Mouse (Mus musculus) G1E (cell line): ENCODE results near the gene Noxo1. TPM values are rescaled to one million over a fixed set of nuclear protein-coding genes. Genes with fewer than 3 reads are reported as not detected.

Experiments
- ATAC-seq: 2 replicates; pipeline ENCODE4 v1.8.0; 2016; ENCODE audit warnings: mild to moderate bottlenecking; ENCODE audit not compliant: insufficient number of reproducible peaks, poor library complexity, low FRiP score, severe bottlenecking; ENCODE audit errors: extremely low read depth
- DNase-seq: peaks from one replicate; pipeline ENCODE4 v3.0.0; 2012; ENCODE audit warnings: low spot score
- H3K27me3 ChIP-seq: 2 replicates; pipeline ENCODE4 v1.6.1; 2012; ENCODE audit warnings: mild to moderate bottlenecking, low read length, inconsistent platforms; ENCODE audit not compliant: insufficient read depth
- H3K36me3 ChIP-seq: replicated peaks from 2 replicates; pipeline ENCODE3; 2012; ENCODE audit warnings: mild to moderate bottlenecking, inconsistent platforms
- H3K4me1 ChIP-seq: 2 replicates; pipeline ENCODE4 v1.6.1; 2012; ENCODE audit warnings: low read depth, low read length, inconsistent platforms, mixed read lengths; ENCODE audit not compliant: insufficient read depth
- H3K4me3 ChIP-seq: 2 replicates; pipeline ENCODE4 v1.5.1; 2012; ENCODE audit warnings: low read depth, mild to moderate bottlenecking, inconsistent platforms, low read length, moderate library complexity, mixed read lengths
- H3K9me3 ChIP-seq: replicated peaks from 2 replicates; pipeline ENCODE4 v1.6.1; 2012; ENCODE audit warnings: inconsistent platforms
- CTCF ChIP-seq: IDR thresholded peaks from 2 replicates; pipeline ENCODE4 v1.5.1; 2012; ENCODE audit warnings: low read depth, low read length, inconsistent platforms, mixed read lengths
- GATA1 ChIP-seq: IDR thresholded peaks from 2 replicates; pipeline ENCODE4 v1.6.1; 2012; ENCODE audit warnings: borderline replicate concordance, low read length, inconsistent platforms, mixed read lengths
- GATA2 ChIP-seq: IDR thresholded peaks from 2 replicates; pipeline ENCODE4 v1.6.1; 2012; ENCODE audit warnings: low read depth, low read length, inconsistent platforms, borderline replicate concordance
- POLR2AphosphoS5 ChIP-seq: IDR thresholded peaks from 2 replicates; pipeline ENCODE4 v1.6.1; 2012; ENCODE audit warnings: low read depth, low read length, inconsistent platforms; ENCODE audit not compliant: insufficient replicate concordance
- TAL1 ChIP-seq: conservative IDR thresholded peaks from 2 replicates; pipeline ENCODE4 v1.6.1; 2012; ENCODE audit warnings: low read depth, low read length, inconsistent platforms, mixed read lengths
- polyA plus RNA-seq: library from polyadenylated mRNA; stranded (reverse); fragments of >175 nt; gene quantifications from 2 replicates; pipeline ENCODE4 v1.2.3, GENCODE M21; 2012
- total RNA-seq, 2 experiments: library from RNA; stranded (forward) in 1 of 2; stranded (reverse) in 1 of 2; fragments of 200-1000 nt in 1 of 2; fragments of >200 nt in 1 of 2; fragmentation: Nextera tagmentation in 1 of 2; gene quantifications; 2 replicates each; pipeline ENCODE4 v1.2.3; 2014 to 2017

Gene Noxo1
- total and polyA plus RNA-seq, 3 experiments = 0.87 to 1.0 TPM; not detected in 1

GRCm38 (mm10) chr17:24687599-24687998 lies 8.4 kb upstream of the Noxo1 start:
- H3K4me3 ChIP-seq = peak overlapping the region; percentile 64; the same call in 1 of the 2 replicates
- H3K36me3 ChIP-seq = peaks cover 8% of the 10 kb centered on the region
- no peaks in the 10 kb centered on the region for H3K9me3 ChIP-seq
- H3K4me1 ChIP-seq = peaks cover 44% of the 10 kb centered on the region
- DNase-seq (no peak), ATAC-seq (no peak)
- TF ChIP-seq GATA2 = no peak
- peaks cover 30% of the 10 kb centered on the region for H3K27me3 ChIP-seq

GRCm38 (mm10) chr17:24689251-24690081 lies 6.6 kb upstream of the Noxo1 start, which contains the start of gene Syngr3:
Syngr3 (minus strand) TSS chr17:24689955.
- TF ChIP-seq GATA1 = no peak
- Histone ChIP-seq H3K4me3 (peak within 1 kb of the TSS; percentile 56; the same call in 1 of the 2 replicates), H3K9me3 (no peaks in the 10 kb centered on the region), H3K4me1 (peaks cover 57% of the 10 kb centered on the region), H3K27me3 (peaks cover 30% of the 10 kb centered on the region), H3K36me3 (peaks cover 23% of the 10 kb centered on the region)
- ATAC-seq (no peak), DNase-seq (no peak)

GRCm38 (mm10) chr17:24692385-24692784 lies 3.6 kb upstream of the Noxo1 start:
- Histone ChIP-seq H3K36me3 (peaks cover 26% of the 10 kb centered on the region), H3K9me3 (no peaks in the 10 kb centered on the region), H3K4me3 (no peak overlapping the region), H3K4me1 (peaks cover 62% of the 10 kb centered on the region), H3K27me3 (peaks cover 29% of the 10 kb centered on the region)
- no peak for DNase-seq
- ATAC-seq = no peak
- TF ChIP-seq GATA2 (no peak), POLR2AphosphoS5 (no peak), CTCF (no peak), TAL1 (no peak), GATA1 (no peak)

DNA sequence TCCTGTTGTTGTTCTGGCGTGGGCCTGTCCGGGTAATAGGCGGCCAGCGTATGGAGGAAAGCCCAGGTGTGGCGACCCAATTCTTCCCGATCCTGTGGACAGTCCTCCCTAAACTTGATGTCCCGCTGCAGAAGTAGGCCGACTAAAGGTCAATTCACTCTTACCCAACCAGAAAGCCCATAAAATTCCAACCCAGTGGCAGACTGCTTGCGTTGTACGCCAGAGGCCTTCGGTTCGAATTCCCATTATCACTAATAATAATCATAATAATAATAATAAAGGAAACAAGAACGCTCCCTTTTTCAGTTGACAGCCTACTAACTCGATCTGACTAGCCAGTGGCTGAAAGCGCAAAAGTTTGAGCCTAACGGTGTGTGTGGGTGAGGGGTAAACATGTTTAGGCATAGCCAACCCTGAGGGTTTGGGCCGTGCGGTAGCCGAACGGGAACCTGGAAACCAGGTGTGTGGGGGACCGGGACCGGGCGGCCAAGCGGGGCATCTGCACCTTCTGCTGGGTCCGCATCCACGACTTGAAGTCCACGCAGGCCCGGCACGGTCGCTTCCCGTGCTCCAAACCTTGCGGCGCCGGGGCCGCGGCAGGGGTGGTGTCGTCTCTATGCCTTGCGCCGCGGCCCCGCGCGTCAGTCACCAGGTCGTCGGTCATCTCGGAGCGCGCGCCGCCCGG lies 566 bp upstream of the Noxo1 start:
- no peak for ATAC-seq
- H3K9me3 ChIP-seq = no peaks in the 10 kb centered on the region

GRCm38 (mm10) chr17:24697985-24698384 lies 2.0 kb downstream of the Noxo1 start:
- DNase-seq (no peak), ATAC-seq (no peak)
- Histone ChIP-seq H3K9me3 (no peaks in the 10 kb centered on the region), H3K36me3 (peaks cover 62% of the 10 kb centered on the region), H3K27me3 (no peaks in the 10 kb centered on the region; the same call in 1 of the 2 replicates), H3K4me1 (peaks cover 39% of the 10 kb centered on the region), H3K4me3 (no peak overlapping the region)
- TF ChIP-seq POLR2AphosphoS5 (no peak), GATA1 (no peak), CTCF (no peak), TAL1 (no peak), GATA2 (no peak)

More for the DNA sequence above, 566 bp upstream of the Noxo1 start:
- Histone ChIP-seq H3K4me1 (peaks cover 49% of the 10 kb centered on the region), H3K4me3 (peak overlapping the region; percentile 79), H3K36me3 (peaks cover 49% of the 10 kb centered on the region), H3K27me3 (peaks cover 2% of the 10 kb centered on the region; the same call in 1 of the 2 replicates)
- DNase-seq = no peak
- TF ChIP-seq CTCF (no peak), POLR2AphosphoS5 (no peak), GATA2 (no peak), TAL1 (no peak), GATA1 (no peak)

DNA sequence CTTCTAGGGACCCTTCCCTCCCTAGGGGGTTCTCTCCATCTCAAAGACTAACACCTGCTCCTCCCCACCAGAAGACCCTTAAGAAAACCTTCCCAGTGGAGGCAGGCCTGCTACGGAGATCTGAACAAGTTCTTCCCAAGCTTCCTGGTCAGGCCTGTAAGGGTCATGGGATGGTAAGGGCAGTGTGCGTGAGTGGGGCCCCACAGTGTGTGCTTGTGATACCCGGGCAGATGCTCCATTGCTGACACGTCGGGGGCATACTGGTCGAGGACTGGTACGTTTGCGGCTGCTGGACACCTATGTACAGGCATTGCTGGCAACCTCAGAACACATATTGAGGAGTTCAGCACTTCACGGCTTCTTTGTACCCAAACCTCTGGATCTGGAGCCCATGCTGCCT lies 2.7 kb downstream of the Noxo1 start:
- Histone ChIP-seq H3K27me3 (no peaks in the 10 kb centered on the region; the same call in 1 of the 2 replicates), H3K9me3 (no peaks in the 10 kb centered on the region), H3K4me3 (no peak overlapping the region), H3K4me1 (peaks cover 36% of the 10 kb centered on the region), H3K36me3 (peaks cover 64% of the 10 kb centered on the region)
- DNase-seq (no peak), ATAC-seq (no peak)
- no peak for TF ChIP-seq GATA2
- TF ChIP-seq GATA1 = no peak
- no peak for TF ChIP-seq CTCF
- no peak for TF ChIP-seq TAL1
- no peak for TF ChIP-seq POLR2AphosphoS5
